Mouse (Mus musculus) limb, embryonic 12.5 days (tissue): ENCODE measurements around the gene Gse1. TPM values are rescaled to one million over a fixed set of nuclear protein-coding genes. Genes with fewer than 3 reads are reported as not detected.

Experiments
- ATAC-seq: fragments of 200-750 bp; cut with Nextera tagmentation; 2 replicates; pipeline ENCODE4 v1.8.0; 2017; ENCODE audit warnings: low read depth, moderate TSS enrichment; ENCODE audit not compliant: insufficient number of reproducible peaks, insufficient read depth, low FRiP score, low TSS enrichment
- H3K27ac ChIP-seq: fragments of 300-500 bp; sonication (generic); 2 replicates; pipeline ENCODE4 v1.5.1; 2016; ENCODE audit warnings: mild to moderate bottlenecking, moderate library complexity
- H3K27me3 ChIP-seq: fragments of 300-500 bp; sonication (generic); 2 replicates; pipeline ENCODE4 v1.6.1; 2016; ENCODE audit warnings: mild to moderate bottlenecking, moderate library complexity
- H3K36me3 ChIP-seq: fragments of 300-500 bp; sonication (generic); 2 replicates; pipeline ENCODE4 v1.6.1; 2016; ENCODE audit warnings: mild to moderate bottlenecking, moderate library complexity
- H3K4me1 ChIP-seq: fragments of 300-500 bp; sonication (generic); replicated peaks from 2 replicates; pipeline ENCODE4 v1.6.1; 2016
- H3K4me2 ChIP-seq: fragments of 300-500 bp; sonication (generic); 2 replicates; pipeline ENCODE4 v1.6.1; 2016; ENCODE audit warnings: mild to moderate bottlenecking, moderate library complexity
- H3K4me3 ChIP-seq: fragments of 300-500 bp; sonication (generic); replicated peaks from 2 replicates; pipeline ENCODE4 v1.5.1; 2016; ENCODE audit warnings: mild to moderate bottlenecking
- H3K9ac ChIP-seq: fragments of 300-500 bp; sonication (generic); replicated peaks from 2 replicates; pipeline ENCODE4 v1.6.1; 2016; ENCODE audit warnings: mild to moderate bottlenecking, moderate library complexity
- H3K9me3 ChIP-seq: fragments of 300-500 bp; sonication (generic); 2 replicates; pipeline ENCODE4 v1.6.1; 2016; ENCODE audit warnings: mild to moderate bottlenecking, moderate library complexity
- WGBS: fragments of 180-500 bp; shearing (Covaris S2); methylation state at CpG from one replicate; pipeline ENCODE4 v1.1.7; 2016; 5-methylcytosine and 5-hydroxymethylcytosine counted together
- polyA plus RNA-seq: library from polyadenylated mRNA; unstranded; fragments of >200 nt; fragmentation: Nextera tagmentation; extraction: Ambion mirVana; gene quantifications from 2 replicates; pipeline ENCODE4 v1.2.1, GENCODE M21; 2016

Gse1 gene
- polyA plus RNA-seq, 1 experiment from 2014 or later: 9.1 TPM

- no peaks in the 10 kb centered on the region for H3K9me3 ChIP-seq
- H3K4me1 ChIP-seq: peaks cover 13% of the 10 kb centered on the region
- 83% methylated on average over 3 of the region's 3 CpGs for WGBS
- no peak for ATAC-seq
- no peak overlapping the region for H3K4me2 ChIP-seq
- H3K27ac ChIP-seq: no peak overlapping the region
- no peaks in the 10 kb centered on the region for H3K36me3 ChIP-seq
- no peak overlapping the region for H3K9ac ChIP-seq
- no peaks in the 10 kb centered on the region; the same call in 1 of the 2 replicates for H3K27me3 ChIP-seq
- no peak overlapping the region for H3K4me3 ChIP-seq
Measured at GRCm38 (mm10) chr8:120614491-120614890, 386.2 kb downstream of the Gse1 start.

GRCm38 (mm10) chr8:120616663-120617626 is 388.7 kb downstream of the Gse1 start:
- Histone ChIP-seq H3K4me1 (peaks cover 22% of the 10 kb centered on the region), H3K36me3 (no peaks in the 10 kb centered on the region), H3K4me3 (no peak overlapping the region), H3K27ac (peak overlapping the region; percentile 25; the same call in 1 of the 2 replicates), H3K9me3 (no peaks in the 10 kb centered on the region), H3K27me3 (no peaks in the 10 kb centered on the region; the same call in 1 of the 2 replicates), H3K4me2 (no peak overlapping the region), H3K9ac (0 out of 2 replicates have a peak overlapping the region, but pooled peaks have one; percentile 12)
- ATAC-seq: no peak
- WGBS: 31% methylated on average over 8 of the region's 8 CpGs

GRCm38 (mm10) chr8:120618110-120618509 is 389.9 kb downstream of the Gse1 start:
- H3K4me3 ChIP-seq: no peak overlapping the region
- no peaks in the 10 kb centered on the region; the same call in 1 of the 2 replicates for H3K27me3 ChIP-seq
- H3K9ac ChIP-seq: no peak overlapping the region
- WGBS: under 1% methylated on average over 6 of the region's 6 CpGs
- no peaks in the 10 kb centered on the region for H3K36me3 ChIP-seq
- H3K4me2 ChIP-seq: no peak overlapping the region; the same call in 1 of the 2 replicates
- peaks cover 24% of the 10 kb centered on the region for H3K4me1 ChIP-seq
- no peak overlapping the region for H3K27ac ChIP-seq
- H3K9me3 ChIP-seq: no peaks in the 10 kb centered on the region
- ATAC-seq: no peak

- WGBS: 77% methylated on average over 11 of the region's 11 CpGs
- Histone ChIP-seq H3K27me3 (no peaks in the 10 kb centered on the region; the same call in 1 of the 2 replicates), H3K27ac (no peak overlapping the region), H3K9ac (no peak overlapping the region), H3K4me3 (no peak overlapping the region), H3K9me3 (no peaks in the 10 kb centered on the region), H3K36me3 (no peaks in the 10 kb centered on the region), H3K4me1 (peaks cover 24% of the 10 kb centered on the region), H3K4me2 (no peak overlapping the region)
- ATAC-seq: no peak
Measured at GRCm38 (mm10) chr8:120619235-120620180, 391.3 kb downstream of the Gse1 start.

- Histone ChIP-seq H3K4me1 (peaks cover 24% of the 10 kb centered on the region), H3K27ac (no peak overlapping the region), H3K36me3 (no peaks in the 10 kb centered on the region), H3K9me3 (no peaks in the 10 kb centered on the region), H3K27me3 (no peaks in the 10 kb centered on the region; the same call in 1 of the 2 replicates), H3K4me3 (no peak overlapping the region), H3K4me2 (no peak overlapping the region), H3K9ac (no peak overlapping the region)
- no peak for ATAC-seq
- 53% methylated on average over 7 of the region's 7 CpGs for WGBS
Measured at GRCm38 (mm10) chr8:120620441-120620840, 392.2 kb downstream of the Gse1 start.

GRCm38 (mm10) chr8:120622161-120622560 is 393.9 kb downstream of the Gse1 start:
- Histone ChIP-seq H3K27me3 (no peaks in the 10 kb centered on the region; the same call in 1 of the 2 replicates), H3K4me1 (peaks cover 14% of the 10 kb centered on the region)
- 72% methylated on average over 14 of the region's 14 CpGs for WGBS

GRCm38 (mm10) chr8:120623608-120624007 is 395.4 kb downstream of the Gse1 start:
- no peak overlapping the region for H3K4me2 ChIP-seq
- no peaks in the 10 kb centered on the region for H3K36me3 ChIP-seq
- H3K27ac ChIP-seq: no peak overlapping the region
- H3K27me3 ChIP-seq: no peaks in the 10 kb centered on the region; the same call in 1 of the 2 replicates
- 0 out of 2 replicates have a peak, but pooled peaks cover 11% of the 10 kb centered on the region for H3K4me1 ChIP-seq
- no peaks in the 10 kb centered on the region for H3K9me3 ChIP-seq
- no peak overlapping the region for H3K9ac ChIP-seq
- 26% methylated on average over 2 of the region's 2 CpGs for WGBS
- no peak overlapping the region for H3K4me3 ChIP-seq
- ATAC-seq: no peak

More at GRCm38 (mm10) chr8:120622161-120622560, 393.9 kb downstream of the Gse1 start:
- Histone ChIP-seq H3K36me3 (no peaks in the 10 kb centered on the region), H3K9ac (no peak overlapping the region), H3K4me3 (no peak overlapping the region), H3K27ac (no peak overlapping the region), H3K9me3 (no peaks in the 10 kb centered on the region), H3K4me2 (no peak overlapping the region)
- no peak for ATAC-seq

GRCm38 (mm10) chr8:120626461-120626860 is 398.2 kb downstream of the Gse1 start:
- Histone ChIP-seq H3K9ac (no peak overlapping the region), H3K9me3 (no peaks in the 10 kb centered on the region), H3K4me1 (peaks cover 15% of the 10 kb centered on the region; the same call in 1 of the 2 replicates), H3K36me3 (no peaks in the 10 kb centered on the region), H3K4me3 (no peak overlapping the region), H3K4me2 (no peak overlapping the region), H3K27ac (no peak overlapping the region), H3K27me3 (peaks cover 6% of the 10 kb centered on the region; the same call in 1 of the 2 replicates)
- 57% methylated on average over 11 of the region's 11 CpGs for WGBS
- no peak for ATAC-seq

GRCm38 (mm10) chr8:120627298-120627697 is 399.0 kb downstream of the Gse1 start:
- Histone ChIP-seq H3K4me2 (no peak overlapping the region), H3K9me3 (peaks cover under 1% of the 10 kb centered on the region), H3K27me3 (peaks cover 6% of the 10 kb centered on the region), H3K4me3 (no peak overlapping the region), H3K4me1 (peaks cover 14% of the 10 kb centered on the region; the same call in 1 of the 2 replicates), H3K27ac (no peak overlapping the region), H3K36me3 (no peaks in the 10 kb centered on the region), H3K9ac (no peak overlapping the region)
- no peak for ATAC-seq
- 91% methylated on average over 5 of the region's 5 CpGs for WGBS

- Histone ChIP-seq H3K9me3 (peaks cover 7% of the 10 kb centered on the region), H3K4me1 (peaks cover 26% of the 10 kb centered on the region), H3K27me3 (peaks cover 33% of the 10 kb centered on the region), H3K4me3 (no peak overlapping the region), H3K27ac (no peak overlapping the region), H3K36me3 (no peaks in the 10 kb centered on the region; the same call in 1 of the 2 replicates), H3K4me2 (no peak overlapping the region), H3K9ac (no peak overlapping the region)
- WGBS: 55% methylated on average over 5 of the region's 5 CpGs
- ATAC-seq: no peak
Measured at GRCm38 (mm10) chr8:120630031-120630430, 401.8 kb downstream of the Gse1 start.
